Mouse (Mus musculus) ES-Bruce4 (cell line): Measurements from ENCODE around the gene Clca1. TPM values are rescaled to one million over a fixed set of nuclear protein-coding genes. Genes with fewer than 3 reads are reported as not detected.
"Not testable (repeated sequence)": the region's sequence is repeated elsewhere in the genome, so short reads cannot be mapped to it uniquely, and the experiment has no call there.

Source experiments
- H3K27ac ChIP-seq: 2 replicates; pipeline ENCODE4 v1.5.1; 2012; ENCODE audit warnings: low read length, inconsistent platforms; ENCODE audit not compliant: insufficient read depth
- H3K27me3 ChIP-seq: 2 replicates; pipeline ENCODE4 v1.6.1; 2012; ENCODE audit warnings: mild to moderate bottlenecking, low read length, inconsistent platforms; ENCODE audit not compliant: control insufficient read depth, poor library complexity, insufficient read depth, severe bottlenecking
- H3K36me3 ChIP-seq: 2 replicates; pipeline ENCODE4 v1.6.1; 2012; ENCODE audit warnings: inconsistent platforms, mild to moderate bottlenecking, low read length, moderate library complexity; ENCODE audit not compliant: control insufficient read depth, poor library complexity, insufficient read depth, severe bottlenecking
- H3K4me1 ChIP-seq: one replicate; pipeline ENCODE4 v1.8.1; 2011; ENCODE audit warnings: low read length; ENCODE audit not compliant: control insufficient read depth, insufficient read depth
- H3K4me3 ChIP-seq: 2 replicates; pipeline ENCODE4 v1.5.1; 2011; ENCODE audit warnings: low read depth, mild to moderate bottlenecking, low read length
- H3K9ac ChIP-seq: 2 replicates; pipeline ENCODE4 v1.6.1; 2012; ENCODE audit warnings: low read depth, mild to moderate bottlenecking, inconsistent platforms; ENCODE audit not compliant: poor library complexity, severe bottlenecking
- H3K9me3 ChIP-seq: replicated peaks from 2 replicates; pipeline ENCODE4 v1.6.1; 2012; ENCODE audit warnings: mild to moderate bottlenecking, low read length, inconsistent platforms; ENCODE audit not compliant: control insufficient read depth, poor library complexity, insufficient read depth, severe bottlenecking
- CTCF ChIP-seq: IDR thresholded peaks from one replicate; pipeline ENCODE4 v1.8.1; 2011; ENCODE audit warnings: low read depth, low read length
- EP300 ChIP-seq: IDR thresholded peaks from 2 replicates; pipeline ENCODE4 v1.6.1; 2011; ENCODE audit warnings: low read depth, low read length; ENCODE audit not compliant: insufficient read depth
- POLR2A ChIP-seq: IDR thresholded peaks from one replicate; pipeline ENCODE4 v1.8.1; 2011; ENCODE audit warnings: low read length; ENCODE audit not compliant: insufficient read depth
- polyA plus RNA-seq: library from polyadenylated mRNA; stranded (reverse); fragments of >200 nt; gene quantifications from 2 replicates; pipeline ENCODE4 v1.2.4, GENCODE M21; 2011; ENCODE audit warnings: low read depth; ENCODE audit not compliant: missing spikeins, insufficient read depth, insufficient read length

Clca1 gene
- polyA plus RNA-seq: not detected in 2 replicates

DNA sequence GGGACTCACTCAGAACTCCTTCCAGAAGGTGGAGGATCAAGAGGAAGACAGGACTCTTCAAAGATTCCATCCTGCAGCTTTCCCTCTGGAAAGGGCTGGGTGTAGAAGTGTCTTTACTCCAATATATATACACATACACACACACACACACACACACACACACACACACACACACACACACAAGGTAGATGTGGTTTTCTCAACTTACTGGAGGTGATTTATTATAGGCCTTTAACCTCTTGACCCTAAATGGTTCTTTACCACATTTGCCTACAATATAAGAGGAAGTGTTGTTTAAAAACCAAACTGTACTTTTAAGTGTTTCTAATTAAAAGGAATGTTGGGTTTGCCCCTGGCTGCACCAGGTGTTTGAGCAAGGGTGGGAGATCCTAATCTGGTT, at the start of gene Clca1:
Gene Clca1, minus strand, starts transcription at position 101 of the 400 bp plus-strand sequence.
- Histone ChIP-seq H3K9me3 (no peaks in the 10 kb centered on the region), H3K4me3 (no peak within 1 kb of the TSS), H3K36me3 (no peaks in the 10 kb centered on the region), H3K27ac (no peak within 1 kb of the TSS), H3K27me3 (no peaks in the 10 kb centered on the region), H3K9ac (no peak within 1 kb of the TSS), H3K4me1 (no peaks in the 10 kb centered on the region)
- TF ChIP-seq EP300: no peak
- no peak for TF ChIP-seq POLR2A
- TF ChIP-seq CTCF: no peak

DNA sequence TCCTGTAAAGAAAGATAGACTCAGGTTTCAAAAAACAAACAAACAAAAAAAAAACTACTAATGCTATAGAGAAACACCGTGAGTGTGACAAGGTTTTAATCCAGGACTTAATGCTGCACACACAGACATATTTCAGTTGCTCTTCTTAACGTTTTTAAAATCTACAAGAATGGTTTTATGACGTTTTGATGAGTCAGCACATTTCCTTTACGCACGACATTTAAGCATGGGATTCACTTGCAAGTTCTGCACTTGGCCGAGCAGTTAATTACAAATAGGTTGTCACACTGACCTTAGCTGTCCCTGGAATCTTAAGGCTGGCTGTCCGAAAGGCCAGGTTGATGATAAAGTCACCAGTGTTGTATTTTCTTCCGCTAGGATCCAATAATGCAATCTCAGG, 48.3 kb upstream of the Clca1 start:
- no peaks in the 10 kb centered on the region for H3K4me1 ChIP-seq
- no peaks in the 10 kb centered on the region for H3K9me3 ChIP-seq
- H3K9ac ChIP-seq: no peak overlapping the region
- H3K27me3 ChIP-seq: no peaks in the 10 kb centered on the region
- H3K27ac ChIP-seq: no peak overlapping the region
- TF ChIP-seq CTCF: no peak
- no peak for TF ChIP-seq EP300
- no peak for TF ChIP-seq POLR2A
- H3K36me3 ChIP-seq: no peaks in the 10 kb centered on the region
- H3K4me3 ChIP-seq: no peak overlapping the region

DNA sequence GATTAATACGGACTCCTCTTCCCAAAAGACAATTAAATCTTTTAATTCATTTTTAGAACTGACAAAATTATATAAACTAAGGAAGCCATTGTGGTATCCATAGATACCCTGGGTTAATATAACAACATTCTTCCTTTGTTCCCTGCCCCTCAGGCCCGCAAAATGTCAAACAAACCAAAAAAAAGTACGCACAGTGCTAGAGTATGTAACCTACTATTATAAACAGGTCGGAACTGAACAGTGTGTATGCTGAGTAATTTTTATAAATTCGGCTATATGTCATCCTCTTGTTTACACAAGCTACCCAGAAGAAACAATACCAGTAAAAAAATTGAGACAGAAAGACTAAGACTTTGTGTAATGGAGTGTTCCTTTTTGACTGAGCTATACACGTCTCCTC, 45.8 kb upstream of the Clca1 start:
- TF ChIP-seq EP300 (no peak), POLR2A (no peak), CTCF (no peak)
- Histone ChIP-seq H3K27ac (no peak overlapping the region), H3K4me1 (no peaks in the 10 kb centered on the region), H3K36me3 (no peaks in the 10 kb centered on the region), H3K9me3 (no peaks in the 10 kb centered on the region), H3K9ac (no peak overlapping the region), H3K4me3 (no peak overlapping the region), H3K27me3 (no peaks in the 10 kb centered on the region)

DNA sequence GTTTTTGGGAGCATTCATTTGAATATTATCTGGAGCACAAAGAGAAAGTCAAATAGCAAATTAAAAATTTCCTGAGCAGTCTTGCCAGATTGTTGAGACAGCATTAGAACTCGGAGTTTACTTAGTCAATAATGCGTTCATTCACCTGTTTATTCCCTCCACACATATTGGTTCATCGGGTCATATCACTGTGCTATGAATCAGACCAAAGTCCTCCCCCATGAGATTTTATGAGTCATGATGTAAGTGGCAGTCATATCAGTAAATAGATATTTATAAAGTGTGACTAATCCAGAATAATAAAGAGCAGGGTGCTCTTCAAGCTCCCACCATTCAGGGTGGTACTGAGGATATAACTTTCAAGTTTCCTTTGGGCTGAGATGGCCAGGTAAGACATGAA, 39.8 kb upstream of the Clca1 start:
- Histone ChIP-seq H3K9ac (no peak overlapping the region), H3K4me3 (no peak overlapping the region), H3K9me3 (no peaks in the 10 kb centered on the region), H3K27me3 (no peaks in the 10 kb centered on the region), H3K27ac (no peak overlapping the region), H3K4me1 (no peaks in the 10 kb centered on the region), H3K36me3 (no peaks in the 10 kb centered on the region)
- TF ChIP-seq EP300 (no peak), POLR2A (no peak), CTCF (no peak)

DNA sequence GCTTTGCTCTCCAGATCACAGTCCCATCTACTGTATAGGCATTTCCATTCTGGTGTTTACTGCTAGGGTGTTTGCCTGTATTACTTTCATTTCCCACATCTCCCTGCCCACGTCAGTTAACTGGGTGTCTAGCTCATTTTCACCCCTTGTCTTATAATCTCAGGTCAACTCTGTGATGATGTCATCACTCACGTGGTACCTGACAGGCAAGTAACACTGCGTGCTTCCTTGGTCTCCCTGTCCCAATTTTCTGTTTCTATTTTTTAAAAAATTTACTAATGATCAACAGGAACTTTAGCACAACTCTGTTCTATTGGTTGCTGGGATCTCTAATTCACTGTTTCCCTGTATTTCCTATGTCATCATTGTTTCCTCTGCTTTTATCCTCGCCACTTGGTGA, 36.4 kb upstream of the Clca1 start:
- TF ChIP-seq POLR2A (no peak), EP300 (no peak), CTCF (no peak)
- Histone ChIP-seq H3K27ac (no peak overlapping the region), H3K36me3 (no peaks in the 10 kb centered on the region), H3K9me3 (no peaks in the 10 kb centered on the region), H3K4me3 (no peak overlapping the region), H3K4me1 (no peaks in the 10 kb centered on the region), H3K27me3 (no peaks in the 10 kb centered on the region), H3K9ac (no peak overlapping the region)

DNA sequence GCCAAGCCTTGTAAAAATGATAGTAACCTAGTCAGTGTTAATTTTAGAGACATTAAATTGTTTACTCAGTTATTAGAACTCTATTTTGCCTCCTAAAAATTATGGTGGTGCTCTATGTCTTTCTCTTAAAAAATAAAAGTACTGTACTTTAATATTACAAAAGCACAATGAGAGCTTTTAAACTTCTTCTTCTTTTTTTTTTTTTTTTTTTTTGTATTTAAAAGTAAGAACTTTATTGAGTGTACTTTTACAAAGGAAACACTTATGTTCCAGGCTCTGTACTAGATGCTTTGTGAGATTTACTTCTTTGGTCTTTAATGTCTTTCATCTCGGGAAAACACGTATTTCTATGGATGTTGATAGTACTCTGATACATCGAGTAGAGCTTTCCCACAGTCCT, 22.6 kb upstream of the Clca1 start:
- H3K9ac ChIP-seq, H3K4me1 ChIP-seq: not testable (repeated sequence)

DNA sequence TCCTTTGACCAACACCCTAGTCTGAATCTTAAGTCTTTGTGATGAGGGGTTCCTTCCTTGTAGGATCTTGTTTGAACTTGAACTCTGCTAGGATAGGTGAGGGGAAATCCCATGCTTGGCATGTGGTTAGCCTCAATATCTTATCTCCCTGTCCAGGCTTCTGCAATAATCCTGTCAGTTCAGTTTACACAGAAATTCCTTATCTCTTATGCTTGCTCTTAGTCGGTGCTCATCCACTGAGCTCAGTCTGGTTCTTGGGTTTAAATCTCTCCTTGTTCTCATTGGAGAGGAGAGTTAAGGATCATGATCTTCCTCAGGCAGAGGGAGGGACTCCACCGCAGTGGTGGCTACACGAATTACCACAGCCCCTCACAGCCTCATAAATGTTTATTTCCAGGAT, 17.2 kb upstream of the Clca1 start:
- Histone ChIP-seq H3K4me3 (no peak overlapping the region), H3K27me3 (no peaks in the 10 kb centered on the region), H3K9me3 (no peaks in the 10 kb centered on the region), H3K9ac (no peak overlapping the region), H3K4me1 (no peaks in the 10 kb centered on the region), H3K36me3 (no peaks in the 10 kb centered on the region), H3K27ac (no peak overlapping the region)
- TF ChIP-seq CTCF: no peak
- no peak for TF ChIP-seq EP300
- TF ChIP-seq POLR2A: no peak

More for the DNA sequence above, 22.6 kb upstream of the Clca1 start:
- H3K9me3 ChIP-seq, H3K27me3 ChIP-seq, H3K27ac ChIP-seq, H3K4me3 ChIP-seq, H3K36me3 ChIP-seq: not testable (repeated sequence)
